Mouse (Mus musculus): ENCODE results near the gene Rgs9.

Rgs9 gene

DNA sequence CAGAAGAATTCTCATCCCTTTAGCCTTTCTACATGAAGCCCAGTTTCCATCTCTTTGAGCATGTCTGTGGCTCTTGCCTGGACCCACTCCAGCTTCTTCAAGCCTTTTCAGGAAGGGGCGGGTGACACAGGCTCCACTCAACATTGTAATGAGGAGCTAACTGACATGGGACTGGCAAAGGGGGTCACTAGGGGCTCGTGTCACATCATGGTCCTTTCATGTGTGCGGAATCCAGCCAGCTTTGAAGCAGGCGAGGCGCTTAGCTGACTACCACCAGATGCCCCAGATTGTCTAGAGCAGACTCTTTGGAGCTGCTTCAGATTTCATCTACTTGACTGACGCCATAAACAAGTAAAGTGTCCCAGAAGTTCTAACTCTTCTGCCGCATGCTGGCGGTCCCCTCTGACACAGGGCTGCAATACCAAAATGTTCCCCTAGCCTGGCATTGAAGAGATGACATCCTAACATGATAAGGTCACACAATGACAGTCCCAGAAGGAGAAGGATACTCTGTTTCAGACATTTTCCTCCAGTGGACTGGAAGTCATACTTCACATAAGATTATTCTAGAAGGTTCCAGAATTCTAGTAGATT, 122.5 kb downstream of the Rgs9 start:
- DNase-seq (ENCODE audit: low spot score): no peak
